Mouse (Mus musculus) frontal cortex, postnatal 10 days (tissue): ENCODE data around the gene Lcn8.
"Not testable (repeated sequence)": the region's sequence is repeated elsewhere in the genome, so short reads cannot be mapped to it uniquely, and the experiment has no call there.

Experiments used
- DNase-seq, 2 experiments: peaks; one replicate each; pipeline ENCODE4 v3.0.0; 2022; ENCODE audit warnings: low spot score in 2 of 2, mixed read lengths in 1 of 2

Lcn8 gene

GRCm38 (mm10) chr2:25664125-25664524 lies 11.2 kb downstream of the Lcn8 start:
- no peak for DNase-seq

- no peak for DNase-seq
Observed at GRCm38 (mm10) chr2:25666516-25666915, 13.6 kb downstream of the Lcn8 start.

GRCm38 (mm10) chr2:25676486-25676885 lies 23.6 kb downstream of the Lcn8 start, which contains the start of gene Lcn6:
Lcn6 (plus strand) TSS chr2:25676786.
- DNase-seq = no peak

DNA sequence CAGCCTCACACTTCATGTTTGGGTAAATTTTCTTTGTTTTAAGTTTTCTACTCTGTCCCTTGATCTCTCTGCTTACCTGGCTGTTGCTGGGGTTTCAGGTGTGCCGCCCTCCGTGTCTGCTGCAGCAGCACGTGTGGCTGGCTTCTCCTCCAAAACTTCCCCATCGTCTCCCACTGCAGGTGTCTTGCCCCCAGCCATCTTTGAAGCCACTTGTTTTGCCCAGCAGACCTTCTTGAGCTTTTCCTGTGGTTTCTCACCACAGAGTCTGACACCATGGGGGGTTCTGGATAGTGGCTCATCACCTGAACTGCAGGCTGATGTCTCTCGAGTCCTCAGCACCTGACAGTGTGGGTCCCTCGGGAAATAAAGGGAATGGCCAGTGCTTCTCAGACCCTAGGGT lies 26.6 kb downstream of the Lcn8 start:
- no peak for DNase-seq

DNA sequence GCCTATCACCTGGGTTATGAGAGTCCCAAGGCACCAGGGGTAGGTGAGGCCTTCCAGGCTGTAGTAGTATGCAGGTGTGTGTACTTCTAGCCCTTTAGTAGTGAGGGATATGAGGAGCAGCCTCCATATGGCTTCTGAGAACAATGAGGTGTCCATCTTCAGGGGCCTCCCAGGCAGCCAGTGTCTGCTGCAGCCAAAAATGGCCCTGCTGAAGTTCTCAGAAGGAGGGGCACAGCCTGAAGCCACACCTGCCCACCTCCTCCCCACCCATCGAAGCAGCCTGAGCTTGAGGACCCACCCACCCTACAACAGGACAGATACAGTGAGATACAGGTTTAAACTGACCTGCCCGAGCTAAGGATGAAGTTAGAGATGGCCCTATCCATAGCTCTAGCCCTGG lies 29.5 kb downstream of the Lcn8 start, which contains the start of gene Lcn10:
Gene Lcn10 (plus strand): TSS at position 301 of the 400 bp plus-strand sequence.
- DNase-seq = no peak

DNA sequence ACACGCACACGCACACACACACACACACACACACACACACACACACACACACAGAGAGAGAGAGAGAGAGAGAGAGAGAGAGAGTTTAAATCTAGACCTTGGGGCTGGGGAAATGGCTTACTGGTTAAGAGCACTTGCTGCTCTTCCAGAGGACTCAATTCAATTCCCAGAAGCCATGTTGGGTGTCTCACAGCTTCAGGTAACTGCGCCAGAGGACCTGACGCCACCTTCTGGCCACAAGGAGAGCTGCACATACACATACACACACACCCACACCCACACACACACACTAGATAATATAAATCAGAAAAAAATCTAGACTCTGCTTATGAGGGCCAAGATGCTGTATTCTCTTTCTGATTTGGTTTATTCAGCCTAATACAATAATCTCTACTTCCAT lies 34.0 kb downstream of the Lcn8 start:
- no peak for DNase-seq

DNA sequence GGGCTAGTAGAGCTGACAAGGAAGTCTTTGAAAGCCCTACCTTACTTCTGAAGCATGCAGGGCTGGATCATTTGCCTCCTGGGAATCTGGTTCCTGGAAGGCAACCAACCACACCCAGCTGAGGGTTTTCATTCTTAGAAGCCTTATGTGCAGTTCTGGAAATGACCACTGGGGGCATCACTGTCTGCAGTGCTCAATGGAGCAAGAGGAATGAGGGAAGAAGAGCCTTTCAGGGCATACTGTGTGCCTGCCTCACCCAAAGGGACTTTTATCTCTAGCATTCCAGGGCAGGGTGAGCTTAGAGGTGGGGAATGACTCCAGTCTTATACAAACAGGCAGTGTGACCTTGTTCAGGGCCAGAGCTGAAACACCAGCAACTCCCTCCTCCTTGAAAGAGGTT lies 41.7 kb downstream of the Lcn8 start:
- DNase-seq = peak in 1 of 2 experiments; percentile 41

DNA sequence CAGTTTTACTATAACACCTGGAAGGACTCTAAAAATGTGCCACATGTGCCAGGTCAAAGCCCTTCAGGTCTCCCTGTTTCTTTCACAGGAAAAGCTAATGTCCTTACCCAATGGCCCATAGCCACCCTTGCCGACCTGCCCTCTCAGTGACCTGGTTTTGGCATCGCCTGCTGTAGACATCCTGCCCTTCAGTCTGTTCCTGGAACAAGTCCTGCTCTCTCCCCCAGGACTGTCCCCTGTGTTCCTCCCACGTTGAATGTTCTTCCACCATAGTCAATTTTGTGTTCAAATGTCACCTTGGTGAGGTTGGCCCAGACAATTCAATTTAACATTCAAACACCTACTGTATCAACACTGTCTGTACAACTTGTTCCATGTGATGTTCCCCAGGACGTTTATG lies 44.0 kb downstream of the Lcn8 start:
- no peak for DNase-seq

DNA sequence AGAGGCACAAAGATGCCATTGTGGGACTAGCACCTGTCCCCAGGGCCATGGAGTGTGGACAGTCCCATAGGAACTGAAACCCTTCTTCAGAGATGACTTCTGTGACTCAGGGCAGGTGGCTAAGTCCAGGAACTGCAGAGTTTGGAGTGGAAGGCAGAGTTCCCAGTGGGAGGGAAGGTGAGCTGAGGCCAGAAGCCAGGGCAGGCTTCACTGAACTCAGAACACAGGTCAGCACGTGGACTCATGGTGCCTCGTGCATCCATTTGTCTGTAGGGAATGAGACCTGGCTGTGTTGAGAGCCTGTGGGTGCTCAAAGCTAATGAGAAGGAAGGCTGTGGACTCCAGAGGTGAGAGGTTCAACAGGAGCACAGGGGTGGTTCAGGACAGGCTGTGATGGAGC lies 45.8 kb downstream of the Lcn8 start:
- DNase-seq = no peak

- DNase-seq = not testable (repeated sequence)
Observed at GRCm38 (mm10) chr2:25699743-25700142, 46.8 kb downstream of the Lcn8 start, which contains the start of gene Obp2a. Obp2a (plus strand) TSS chr2:25700043.

GRCm38 (mm10) chr2:25701001-25701400 lies 48.1 kb downstream of the Lcn8 start:
- no peak for DNase-seq

- DNase-seq = no peak
Observed at GRCm38 (mm10) chr2:25703706-25704105, 50.8 kb downstream of the Lcn8 start.
